Mouse (Mus musculus) left cerebral cortex, postnatal 10 days (tissue): ENCODE data around the gene Ppil1. TPM values are rescaled to one million over a fixed set of nuclear protein-coding genes. Genes with fewer than 3 reads are reported as not detected.
"Not testable (repeated sequence)": the region's sequence is repeated elsewhere in the genome, so short reads cannot be mapped to it uniquely, and the experiment has no call there.

Experiments used
- DNase-seq, 2 experiments: peaks; one replicate each; pipeline ENCODE4 v3.0.0; 2021 to 2022; ENCODE audit warnings: low spot score in 2 of 2, mixed read lengths in 1 of 2; ENCODE audit errors: extremely low spot score in 1 of 2
- intact Hi-C: fragments of 180-260 bp; cut with DNase I; formaldehyde crosslinking; loops from one replicate; pipeline ENCODE4 v1.15.1; 2025
- total RNA-seq, 2 experiments: library from RNA; stranded (reverse); gene quantifications; 2 replicates each; pipeline ENCODE4 v1.2.3; 2021

Ppil1 gene
- total RNA-seq, 2 experiments from 2014 or later: 20.7 to 24.3 TPM

DNA sequence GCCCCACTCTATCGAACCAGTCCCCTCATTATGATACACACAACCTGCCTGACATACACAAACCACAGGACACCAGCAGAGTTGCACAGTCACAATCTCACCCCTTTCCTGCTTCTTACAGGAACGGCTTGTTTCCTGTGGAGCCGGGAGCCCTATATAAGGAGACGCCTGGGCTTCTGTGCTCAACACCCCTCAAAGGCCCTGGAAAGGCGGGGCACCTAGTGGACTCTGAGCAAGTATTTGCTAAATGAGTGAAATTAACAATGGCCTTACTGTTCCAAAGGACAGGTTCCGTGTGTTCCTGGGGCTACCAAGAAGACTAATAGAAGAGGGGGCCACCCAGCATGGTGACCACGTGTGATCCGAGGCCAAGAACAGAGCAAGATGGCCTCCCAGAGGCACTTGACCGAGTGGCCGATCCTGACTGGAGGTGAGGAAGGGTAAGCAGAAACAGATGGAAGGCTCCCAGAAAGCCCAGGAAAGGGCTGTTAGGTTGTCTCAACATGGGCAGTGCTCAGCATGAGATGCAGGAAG, 5.9 kb downstream of the Ppil1 start:
- DNase-seq: no peak
- intact Hi-C loops: no loop called here

DNA sequence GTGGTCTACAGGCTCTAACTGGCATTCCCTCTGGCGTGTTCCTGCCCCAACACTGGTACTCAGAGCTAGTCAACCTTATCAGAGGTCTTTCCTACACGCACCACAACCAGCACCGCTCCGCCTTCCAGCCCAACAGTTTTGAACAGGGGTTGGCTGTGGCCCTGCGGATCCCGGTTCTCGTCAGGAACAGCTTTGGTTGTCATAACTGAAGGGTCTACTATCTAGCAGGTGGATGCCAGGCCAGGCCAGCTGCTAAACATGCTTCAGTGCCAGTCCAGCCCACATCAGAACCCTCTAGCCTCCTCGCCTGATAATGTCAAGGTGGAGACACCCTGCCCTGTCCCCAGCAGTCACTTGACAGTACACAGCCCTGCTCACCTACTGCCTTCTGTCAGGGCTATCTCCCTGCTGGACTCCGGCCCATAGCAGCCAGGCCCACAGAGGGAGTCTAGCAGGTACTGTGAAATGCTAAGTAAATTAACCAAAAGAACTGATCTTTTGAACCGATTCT, 6.9 kb downstream of the Ppil1 start:
- no peak for DNase-seq
- intact Hi-C loops: no loop called here

DNA sequence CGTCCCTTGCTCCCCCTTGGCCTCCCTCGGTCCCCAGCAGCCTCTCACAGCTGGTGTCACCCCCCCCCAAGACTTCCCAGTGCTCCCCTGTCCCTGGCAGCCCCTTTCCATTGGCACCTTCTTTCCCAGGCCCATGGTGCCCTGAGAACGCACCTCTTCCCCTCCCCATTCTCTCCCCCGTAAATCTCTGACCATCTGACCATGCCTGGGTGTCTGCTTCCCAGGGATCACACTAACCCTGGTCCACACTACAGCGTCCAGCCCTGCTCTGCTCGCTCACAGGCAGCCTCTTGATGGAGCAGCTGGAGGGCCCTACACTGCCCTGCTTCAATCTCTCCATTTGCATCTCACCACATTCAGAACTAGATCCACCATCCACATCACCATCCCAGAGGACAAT, 7.5 kb downstream of the Ppil1 start:
- intact Hi-C loops: no loop called here
- no peak for DNase-seq

DNA sequence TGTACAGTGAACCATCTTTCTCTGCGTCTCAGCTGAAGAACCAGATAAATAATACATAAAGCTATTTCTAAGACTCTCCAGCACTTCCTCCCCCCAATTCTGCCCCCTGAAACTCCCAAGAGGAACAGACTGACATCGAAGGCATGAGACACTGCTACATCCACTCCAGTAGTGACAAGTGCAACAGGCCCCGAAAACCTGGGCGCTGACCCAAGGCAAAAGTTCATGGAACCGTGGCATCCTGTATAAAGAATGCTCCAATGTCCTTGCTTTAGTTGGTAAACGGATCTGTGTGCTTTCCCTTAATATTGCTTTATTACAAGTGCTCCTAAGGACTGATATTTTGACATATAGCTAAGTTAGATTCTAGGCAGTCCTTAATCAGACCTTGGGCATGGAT, 9.2 kb downstream of the Ppil1 start:
- DNase-seq, intact Hi-C loops: not testable (repeated sequence)

DNA sequence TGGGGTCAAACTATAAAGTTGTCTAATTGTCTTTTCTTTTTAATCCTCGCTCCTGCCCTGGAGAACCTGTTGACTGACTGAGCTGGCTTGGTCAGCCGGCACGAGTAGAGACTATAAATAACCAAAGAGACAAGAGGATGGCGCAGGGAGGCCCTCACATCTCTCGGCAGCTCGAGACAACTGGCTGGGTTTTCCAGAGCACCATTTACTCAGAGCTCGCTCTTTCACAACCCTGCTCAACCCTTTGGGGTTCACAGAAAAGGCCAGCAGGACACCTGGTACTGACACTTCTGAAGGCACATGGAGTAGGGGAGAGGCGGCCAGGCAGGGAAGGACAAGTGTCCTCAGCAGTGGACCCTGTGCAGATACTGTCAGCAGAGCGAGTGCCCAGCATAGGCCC, 10.3 kb downstream of the Ppil1 start:
- intact Hi-C loops: no loop called here
- DNase-seq: no peak

DNA sequence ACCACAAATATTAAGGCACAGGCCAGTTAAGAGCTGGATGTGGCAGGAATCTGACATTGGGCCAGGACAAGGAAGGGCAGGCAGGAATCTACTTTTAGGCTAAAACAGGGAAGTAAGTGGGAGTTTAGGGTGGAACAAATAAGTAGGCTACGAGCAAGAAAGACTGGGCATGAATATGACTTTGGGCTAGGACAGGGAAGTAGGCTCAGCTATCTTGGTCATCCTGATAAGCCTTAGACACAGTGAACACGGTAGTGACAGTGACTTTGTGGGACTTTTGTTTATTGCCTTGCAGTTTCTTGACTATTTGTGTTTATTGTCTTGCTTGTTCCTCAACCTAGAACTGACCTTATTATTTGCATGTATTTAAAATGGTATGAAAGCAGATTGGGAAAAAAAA, 10.8 kb downstream of the Ppil1 start:
- no peak for DNase-seq
- intact Hi-C loops: no loop called here

DNA sequence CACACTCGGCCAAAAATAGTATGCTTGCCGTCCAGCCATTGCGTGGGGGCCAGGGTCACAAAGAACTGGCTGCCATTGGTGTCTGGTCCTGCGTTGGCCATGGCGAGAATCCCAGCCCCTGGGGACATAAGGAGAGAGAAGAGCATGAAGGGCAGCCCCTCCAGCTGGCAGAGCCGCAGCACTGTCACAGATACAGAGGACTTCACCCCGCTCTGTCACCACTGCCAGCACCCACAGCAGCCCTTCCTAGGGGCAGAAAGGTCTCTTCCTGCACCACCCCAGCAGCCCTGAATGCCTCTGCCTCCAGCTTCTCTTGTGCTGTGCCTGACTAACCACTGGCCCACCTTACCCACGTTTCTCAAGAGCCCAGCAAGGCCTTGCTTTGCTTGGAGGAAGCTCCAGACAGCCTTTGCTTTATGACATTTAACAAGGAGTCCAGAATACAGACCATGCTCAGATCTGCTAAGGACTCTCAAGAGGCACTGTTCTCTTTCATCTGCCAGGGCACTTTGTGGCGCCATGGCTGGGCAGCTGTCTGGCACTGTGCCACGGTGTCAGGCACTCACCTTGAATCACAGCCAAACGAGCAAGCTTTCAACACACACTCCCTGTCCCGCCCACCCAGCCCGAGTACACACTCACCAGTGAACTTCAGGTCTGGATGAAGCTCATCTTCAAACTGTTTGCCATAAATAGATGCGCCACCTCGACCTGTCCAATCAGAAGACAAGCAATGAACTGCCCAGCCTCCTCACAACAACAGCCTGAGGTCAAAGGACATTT, 12.2 kb downstream of the Ppil1 start:
- intact Hi-C loops: no loop called here
- peak in 1 of 2 experiments; percentile 72 for DNase-seq

DNA sequence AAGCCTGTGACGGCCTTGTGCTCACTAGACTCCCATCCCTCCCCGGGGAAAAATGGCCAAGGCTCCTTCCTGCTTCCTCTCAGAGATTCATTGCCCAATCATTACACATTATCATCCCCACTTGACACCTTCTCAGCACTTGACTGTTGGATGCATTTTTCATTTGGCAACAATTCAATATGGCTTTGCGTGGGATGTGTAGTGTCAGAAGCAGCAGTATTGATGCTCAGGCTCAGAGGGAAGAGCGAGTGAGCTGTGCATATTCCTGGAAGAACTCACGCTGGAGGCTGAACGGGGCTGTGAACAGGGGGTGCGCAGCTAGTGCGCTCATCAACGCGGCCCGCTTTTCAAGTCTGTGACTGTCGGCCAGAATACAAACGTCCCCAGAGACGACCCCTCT, 13.0 kb downstream of the Ppil1 start:
- intact Hi-C loops, DNase-seq: not testable (repeated sequence)

DNA sequence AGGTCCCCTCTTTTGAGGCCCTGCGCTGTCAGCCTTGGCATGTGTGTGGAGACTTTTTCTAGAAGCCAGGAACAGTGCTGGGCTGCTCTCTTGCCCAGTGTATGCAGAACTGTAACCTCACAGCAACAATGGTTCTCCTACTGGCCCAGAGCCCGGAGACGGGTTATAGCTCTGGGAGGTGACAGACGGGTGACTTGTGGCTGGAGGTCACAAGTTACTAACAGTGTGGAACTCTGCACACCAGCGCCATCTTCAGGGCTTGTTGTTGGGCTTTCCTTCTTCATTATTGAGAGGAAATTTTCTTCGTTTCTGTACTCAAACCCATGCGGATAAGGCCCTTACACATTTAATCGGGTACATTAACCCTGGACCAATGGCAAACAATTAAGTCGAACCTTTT, 14.5 kb downstream of the Ppil1 start:
- intact Hi-C loops: loop anchor here (5.0 kb wide), 1 partner anchor 197 kb away; no protein-coding TSS in a partner anchor
- DNase-seq: peak in 1 of 2 experiments; percentile 67

DNA sequence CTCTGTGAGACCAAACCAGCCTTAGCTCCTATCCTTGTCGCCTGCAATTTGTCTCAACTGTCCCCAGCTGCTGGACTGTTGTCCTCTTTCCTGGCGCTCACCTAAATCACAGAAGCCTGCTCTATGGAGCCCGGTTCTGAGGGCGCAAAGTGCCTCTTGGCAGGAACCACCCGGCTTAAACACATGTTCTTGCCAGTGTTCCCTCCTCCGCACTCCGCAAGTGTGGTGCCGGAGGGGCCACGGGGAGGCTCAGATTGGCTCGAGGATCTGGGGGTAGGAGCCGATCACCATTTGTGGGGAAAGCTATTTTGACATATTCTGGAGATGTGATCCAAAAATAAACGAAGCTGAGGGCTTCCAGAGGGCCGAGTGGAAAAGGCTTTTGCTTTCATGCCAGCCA, 16.1 kb downstream of the Ppil1 start:
- no peak for DNase-seq
- intact Hi-C loops: loop anchor here (2.0 to 5.0 kb wide), 2 partner anchors 71 to 196 kb away; no protein-coding TSS in a partner anchor

DNA sequence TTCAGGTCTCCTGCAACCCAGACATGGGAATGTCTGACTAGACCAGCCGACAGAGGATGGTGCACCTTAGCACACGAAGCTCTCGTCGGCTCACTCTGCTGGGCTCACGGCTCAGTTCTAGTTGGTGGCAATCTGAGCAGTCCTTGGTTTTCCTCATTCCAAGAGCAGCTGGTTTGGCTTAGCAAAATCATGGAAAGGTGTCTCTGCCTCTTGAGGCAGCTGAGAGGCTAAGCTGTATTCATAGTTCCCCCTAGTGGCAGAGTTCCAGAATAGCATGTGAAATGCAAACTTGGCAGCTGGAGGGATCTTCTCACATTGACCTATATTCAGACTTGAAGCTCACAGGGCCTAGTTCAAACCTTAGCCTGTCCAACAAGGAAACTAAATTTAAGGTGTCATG, 17.4 kb downstream of the Ppil1 start:
- intact Hi-C loops: loop anchor here (2.0 to 5.0 kb wide), 2 partner anchors 70 to 194 kb away; no protein-coding TSS in a partner anchor
- peak in 1 of 2 experiments; percentile 51 for DNase-seq

DNA sequence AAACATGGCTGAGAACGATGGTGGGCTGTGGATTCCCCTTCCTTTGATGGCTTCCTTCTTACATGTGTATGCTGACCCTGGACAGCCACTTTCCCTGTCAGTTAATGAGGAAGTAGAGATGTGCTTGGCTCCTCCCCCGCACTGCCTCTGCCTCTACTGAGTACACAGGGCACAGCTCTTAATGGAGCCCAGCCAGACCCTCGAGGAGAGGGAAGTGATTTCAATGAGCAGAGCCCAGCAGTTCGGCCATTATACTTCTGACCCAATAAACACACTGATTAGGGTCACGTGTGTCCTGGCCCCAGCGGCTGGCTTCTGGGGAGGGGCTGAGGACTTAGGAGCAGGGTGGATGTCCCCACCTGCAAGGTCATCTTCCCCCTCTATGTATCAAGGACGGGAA, 18.3 kb downstream of the Ppil1 start:
- intact Hi-C loops: loop anchor here (2.0 to 5.0 kb wide), 2 partner anchors 69 to 193 kb away; no protein-coding TSS in a partner anchor
- peak in 1 of 2 experiments; percentile 73 for DNase-seq

DNA sequence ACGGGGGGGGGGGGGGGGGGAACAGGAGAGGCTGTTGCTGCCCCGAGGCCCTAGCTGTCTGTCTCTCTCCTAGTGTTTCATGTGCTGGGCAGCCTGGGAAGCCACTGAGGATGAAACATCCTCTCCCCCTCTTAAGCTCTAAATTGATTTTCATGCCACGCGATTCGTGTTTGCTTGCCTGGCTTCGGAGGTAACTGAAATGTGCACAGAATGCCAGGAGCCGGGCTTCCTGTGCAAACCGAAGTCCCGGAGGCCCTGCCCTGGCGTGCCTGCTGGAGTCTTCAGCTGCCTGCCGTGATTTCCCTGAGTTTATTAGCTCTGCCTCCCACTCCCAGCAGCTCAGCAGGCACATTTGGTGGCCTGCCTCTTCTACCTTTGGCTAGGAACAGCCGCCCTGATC, 19.1 kb downstream of the Ppil1 start:
- intact Hi-C loops: loop anchor here (5.0 kb wide), 1 partner anchor 193 kb away; no protein-coding TSS in a partner anchor
- no peak for DNase-seq

DNA sequence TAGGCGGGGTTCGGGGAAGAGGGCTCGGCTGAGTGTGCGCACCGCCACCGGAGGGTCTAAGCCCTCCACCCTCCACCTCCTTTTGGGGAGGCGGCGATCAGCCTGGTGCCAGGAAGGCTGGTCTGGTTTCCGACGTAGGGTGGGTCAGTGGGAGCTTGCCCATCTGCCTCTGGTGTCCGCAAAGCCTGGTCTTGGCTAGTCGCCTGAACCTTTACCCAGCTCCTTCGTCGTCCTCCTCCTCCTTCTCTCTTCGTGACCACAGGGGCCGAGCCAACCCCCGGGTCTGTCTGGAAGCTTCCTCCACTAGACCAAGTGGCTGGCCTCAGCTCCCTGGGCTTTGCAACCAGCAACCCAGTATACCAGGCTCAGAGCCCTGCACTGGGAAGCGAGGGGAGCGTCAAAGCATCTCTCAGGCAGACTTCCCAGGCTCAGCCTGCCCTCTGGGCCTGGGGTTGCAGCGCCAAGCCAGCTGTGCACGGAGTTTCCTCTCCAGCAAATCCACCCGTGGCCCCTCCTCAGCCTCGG, 25.5 kb downstream of the Ppil1 start:
- DNase-seq: peak in 1 of 2 experiments; percentile 51
- intact Hi-C loops: no loop called here

DNA sequence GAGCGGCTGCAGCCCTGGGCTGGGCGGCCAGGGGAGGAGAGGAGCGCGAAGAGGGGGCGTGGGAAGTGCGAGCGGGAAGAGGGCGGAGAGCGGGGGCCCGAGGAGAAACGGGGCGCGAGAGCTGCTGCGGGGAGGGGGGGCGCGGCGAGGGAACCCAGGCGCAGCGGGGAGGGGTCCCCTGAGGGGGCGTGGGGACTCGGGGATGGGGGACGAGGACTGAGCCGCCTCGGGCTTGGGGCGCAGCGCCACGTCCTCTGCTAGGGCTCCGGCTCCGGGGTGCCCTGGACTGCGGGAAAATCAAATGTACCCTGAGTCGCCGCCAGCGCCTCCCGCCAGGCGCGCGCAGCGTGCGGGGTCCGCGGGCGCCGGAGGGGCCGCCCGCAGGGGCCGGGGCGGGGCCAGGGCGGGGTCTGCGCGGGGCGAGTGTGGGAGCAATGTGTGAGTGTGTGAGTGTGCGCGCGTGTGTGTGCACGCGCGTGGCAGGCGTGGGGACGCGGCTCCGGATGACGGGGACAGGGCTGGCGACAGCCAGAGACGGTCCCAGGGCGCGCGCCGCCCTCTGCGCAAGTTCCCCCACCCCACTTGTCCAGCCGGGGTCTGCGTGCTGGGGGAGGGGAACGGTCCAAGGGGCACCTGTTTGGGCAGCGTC, 26.1 kb downstream of the Ppil1 start, which contains the start of gene Cpne5:
Cpne5 (minus strand) TSS at position 396 of the 649 bp plus-strand sequence.
- intact Hi-C loops: no loop called here

DNA sequence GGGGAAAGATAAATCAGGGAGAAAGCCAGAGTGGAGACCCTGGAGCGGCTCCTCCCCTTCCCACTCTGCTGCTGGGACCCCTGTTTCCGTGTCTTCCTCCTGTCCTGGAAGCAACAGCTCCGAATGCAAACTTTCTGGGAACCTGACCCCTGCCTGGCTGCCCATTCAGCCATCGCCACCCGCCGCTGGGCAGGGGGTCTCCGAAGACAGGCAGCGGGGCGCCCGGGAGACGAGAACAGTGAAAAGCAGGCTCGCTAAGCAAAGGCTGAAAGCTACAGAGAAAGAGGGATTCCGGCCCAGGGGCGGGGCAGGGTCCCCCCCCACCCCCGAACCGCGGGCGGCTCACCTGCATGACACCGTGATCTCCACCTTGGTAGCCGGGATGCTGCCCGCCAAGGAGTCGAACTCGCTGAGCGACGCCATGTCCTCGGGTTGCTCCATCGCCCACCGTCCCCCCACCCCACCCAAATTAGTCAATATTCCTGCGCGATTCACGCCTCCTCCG, 26.7 kb downstream of the Ppil1 start:
- no peak for DNase-seq
- intact Hi-C loops: no loop called here

More for the DNA sequence above, 26.1 kb downstream of the Ppil1 start, which contains the start of gene Cpne5:
- peak in 1 of 2 experiments; percentile 72 for DNase-seq

DNA sequence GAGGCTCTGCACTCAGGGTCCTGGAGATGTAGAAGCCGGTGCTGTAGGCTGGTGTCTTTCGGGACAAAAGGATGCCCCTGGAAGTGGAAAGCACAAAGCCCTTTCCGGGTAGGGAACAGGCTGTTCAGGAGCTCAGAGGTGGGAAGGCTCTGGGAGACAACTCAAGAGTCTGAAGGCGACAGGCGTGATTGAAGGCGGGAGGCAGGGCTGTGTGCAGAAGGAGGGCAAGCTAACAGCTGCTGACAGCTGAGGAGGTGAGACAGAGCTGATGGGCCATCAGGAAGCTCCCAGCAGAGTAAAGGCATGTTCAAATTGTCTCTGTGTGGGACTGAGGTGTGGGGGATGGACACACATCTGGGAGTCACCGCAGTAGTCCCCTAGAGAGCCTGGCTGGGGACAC, 27.9 kb downstream of the Ppil1 start:
- intact Hi-C loops: no loop called here
- DNase-seq: no peak

DNA sequence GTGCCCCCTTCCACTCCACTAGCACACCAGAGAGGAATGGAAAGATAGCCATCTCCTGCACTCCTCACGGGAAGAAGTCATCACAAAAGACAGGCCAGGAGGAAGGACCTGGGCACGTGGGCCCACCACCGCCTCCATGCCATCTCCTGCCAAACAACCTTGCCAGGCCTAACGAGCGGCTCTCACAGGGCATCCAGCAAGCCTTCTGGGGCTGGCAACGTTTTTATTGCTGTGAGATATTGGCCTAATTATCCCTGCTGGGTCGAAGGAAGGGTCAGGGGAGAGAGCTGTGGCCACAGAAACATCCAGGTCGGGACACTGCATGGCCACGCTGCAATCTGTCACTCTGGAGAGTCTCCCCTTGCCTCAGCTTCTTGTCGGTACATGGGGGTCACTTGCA, 32.9 kb downstream of the Ppil1 start:
- intact Hi-C loops: no loop called here
- no peak for DNase-seq

DNA sequence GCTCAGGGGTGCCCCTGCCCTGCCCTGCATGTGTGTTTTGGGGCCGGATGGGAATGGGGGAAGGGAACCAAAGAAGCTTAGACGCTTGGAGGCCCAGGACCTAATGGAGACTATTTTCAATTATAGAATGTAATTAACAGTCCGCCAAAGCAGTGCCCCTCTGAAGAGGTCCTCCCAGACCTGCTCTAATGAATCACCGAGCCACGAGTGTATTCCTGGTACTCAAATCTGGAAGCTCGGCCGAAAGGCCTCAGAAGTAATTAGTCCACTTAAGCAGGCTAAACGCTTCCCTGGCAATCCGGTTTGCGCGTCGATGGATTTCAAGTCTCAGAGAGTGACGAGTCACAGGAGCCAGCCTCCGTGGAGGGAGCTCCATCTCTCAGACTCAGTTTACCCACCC, 43.4 kb downstream of the Ppil1 start:
- DNase-seq: no peak
- intact Hi-C loops: no loop called here
